Mouse (Mus musculus) gastrocnemius, postnatal 4 days (tissue): ENCODE results near the gene Tacr2. TPM values are rescaled to one million over a fixed set of nuclear protein-coding genes. Genes with fewer than 3 reads are reported as not detected.

Experiments used
- DNase-seq, 2 experiments: peaks; one replicate each; pipeline ENCODE4 v3.0.0; 2021 to 2022; ENCODE audit warnings: low spot score in 2 of 2, mixed read lengths in 2 of 2
- long read RNA-seq, 2 experiments: library from polyadenylated mRNA; stranded (forward); transcript quantifications; one replicate each; pipeline ENCODE4 v2.0.0; 2021
- total RNA-seq, 2 experiments: library from RNA; stranded (reverse); gene quantifications; 2 replicates each; pipeline ENCODE4 v1.2.3; 2021

Tacr2 gene
- total RNA-seq, result not detected
- long read RNA-seq, experiment 1, result 0 reads
- long read RNA-seq, experiment 2, result 0 reads

DNA sequence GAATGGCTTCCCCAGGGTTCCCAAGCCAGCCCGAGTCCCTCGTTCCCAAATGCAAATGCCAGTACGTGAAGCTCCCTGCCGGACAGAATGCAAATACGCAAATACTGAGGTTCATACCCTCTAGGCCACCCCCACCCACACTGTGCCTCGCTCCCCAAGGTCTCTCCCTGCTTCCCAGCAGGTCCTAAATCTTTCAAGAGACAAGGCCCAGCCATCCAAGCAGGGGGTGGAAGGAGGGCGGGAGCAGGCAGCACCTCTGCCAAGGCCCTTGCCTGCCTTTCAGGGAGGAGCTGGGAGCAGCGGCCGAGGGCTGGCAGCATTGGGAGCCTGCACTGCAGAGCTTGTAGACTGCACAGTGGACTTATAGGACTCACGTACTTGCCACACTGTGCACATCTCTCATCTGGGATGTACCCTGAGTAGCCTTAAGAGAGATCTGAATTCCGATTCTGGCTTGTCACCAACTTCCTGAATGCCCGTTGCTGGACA lies at the start of gene Tacr2:
Gene Tacr2, plus strand, starts transcription at position 439 of the 489 bp plus-strand sequence.
- DNase-seq, result no peak

DNA sequence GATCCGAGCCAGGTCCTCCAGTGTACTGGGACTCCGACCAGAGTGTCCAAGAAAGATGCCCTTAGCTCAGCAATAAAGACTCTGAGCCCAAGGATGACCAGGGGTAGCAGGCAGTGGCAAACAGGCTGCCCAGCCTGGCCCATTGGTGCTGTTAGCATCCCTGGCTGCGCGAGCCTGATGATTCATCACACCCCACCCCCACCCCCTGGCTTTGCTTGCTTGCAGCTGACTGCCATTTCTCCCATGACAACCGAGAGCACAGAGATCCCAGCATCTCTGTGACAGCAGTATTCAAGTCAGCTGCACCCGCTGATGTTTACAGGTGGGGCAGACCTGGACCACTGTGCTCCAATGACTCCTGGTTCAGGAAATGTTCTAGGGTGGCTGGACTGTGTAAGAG lies 49.7 kb upstream of the Tacr2 start:
- no peak for DNase-seq

DNA sequence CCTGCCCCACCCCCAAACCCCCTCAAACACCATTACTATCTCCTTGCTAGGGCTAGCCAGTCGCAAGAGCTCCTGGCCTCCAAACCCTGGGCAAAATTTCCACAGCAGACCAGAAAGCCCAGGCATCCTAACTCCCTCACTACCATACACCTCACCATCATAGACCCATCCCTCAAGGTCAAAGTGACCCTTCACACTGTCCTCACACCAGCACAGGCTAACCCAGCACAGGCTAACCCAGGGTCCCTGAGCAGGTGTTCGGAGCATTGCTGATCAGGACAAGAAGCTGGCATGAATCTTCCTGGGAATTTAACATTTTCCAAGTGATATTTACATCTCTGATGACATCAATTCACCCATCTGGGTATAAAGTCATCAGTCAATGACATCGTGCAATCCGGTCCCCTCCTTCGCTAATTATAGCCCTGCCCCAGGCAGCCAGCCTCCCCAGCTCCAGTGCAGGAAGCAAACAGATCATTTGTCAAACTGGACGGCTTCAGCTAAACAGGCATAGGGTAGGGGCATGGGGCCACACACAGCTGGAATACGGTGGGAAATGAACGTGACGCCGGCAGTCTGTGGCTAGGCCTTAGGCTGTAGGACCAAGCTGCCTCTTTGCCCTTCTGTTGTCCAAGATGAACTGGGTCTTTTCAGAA lies 43.9 kb upstream of the Tacr2 start:
- DNase-seq, result no peak

DNA sequence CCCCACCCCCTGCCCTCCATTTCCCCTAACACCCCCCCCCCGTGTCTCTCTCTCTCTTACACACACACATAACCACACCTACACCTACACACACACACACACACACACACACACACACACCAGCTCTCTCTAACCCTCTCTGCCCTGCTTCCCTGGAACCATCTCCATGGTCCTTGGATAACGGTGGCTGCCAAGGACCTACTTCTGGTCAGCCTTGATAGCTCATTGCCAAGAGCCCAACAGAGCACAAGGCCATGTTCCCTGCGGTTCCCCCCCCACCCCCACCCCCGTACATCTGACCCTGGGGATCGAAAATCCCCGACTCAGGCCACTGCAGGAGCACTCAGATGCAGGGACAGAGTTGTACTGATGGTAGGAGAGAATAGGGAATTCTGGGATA lies 40.9 kb upstream of the Tacr2 start:
- DNase-seq, result no peak

DNA sequence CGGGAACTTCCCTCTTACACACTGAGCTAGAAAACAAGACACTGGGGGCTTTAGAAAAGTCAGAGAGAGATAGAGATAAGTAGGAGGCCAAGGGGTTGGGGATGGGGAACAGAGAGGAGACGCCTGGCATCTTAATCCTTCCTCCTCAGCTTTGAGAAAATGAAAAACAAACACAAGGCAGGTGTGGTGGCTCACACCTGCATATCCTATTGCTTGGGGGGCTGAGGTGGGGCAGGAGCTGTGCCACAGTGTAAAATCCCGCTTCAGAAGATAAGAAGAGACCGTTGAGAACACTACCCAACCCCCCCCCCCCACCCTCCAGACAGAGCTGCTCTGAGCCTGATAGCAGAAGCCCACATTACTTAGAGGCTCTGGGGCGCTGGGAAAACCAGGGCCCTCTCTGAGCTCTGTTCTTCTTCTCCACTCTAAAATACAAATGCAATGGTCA lies 37.0 kb upstream of the Tacr2 start:
- no peak for DNase-seq

DNA sequence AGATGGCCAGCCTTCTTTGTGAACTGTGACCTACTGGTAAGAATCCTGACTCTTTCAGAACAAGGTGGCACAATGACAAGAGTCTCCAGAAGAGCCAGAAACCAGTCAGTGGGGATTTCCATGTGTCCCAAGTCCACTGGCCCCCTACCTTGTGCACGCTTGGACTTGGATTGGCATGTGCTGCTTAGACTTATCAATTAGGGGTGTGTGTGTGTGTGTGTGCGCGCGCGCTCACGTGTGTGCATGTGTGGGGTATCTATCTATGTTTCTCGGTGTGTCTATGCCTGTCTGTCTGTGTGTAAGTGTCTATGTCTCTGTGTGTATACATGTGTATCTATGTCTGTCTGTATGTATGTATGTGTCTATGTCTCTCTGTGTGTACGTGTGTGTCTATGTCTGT lies 36.6 kb upstream of the Tacr2 start:
- DNase-seq, result no peak

DNA sequence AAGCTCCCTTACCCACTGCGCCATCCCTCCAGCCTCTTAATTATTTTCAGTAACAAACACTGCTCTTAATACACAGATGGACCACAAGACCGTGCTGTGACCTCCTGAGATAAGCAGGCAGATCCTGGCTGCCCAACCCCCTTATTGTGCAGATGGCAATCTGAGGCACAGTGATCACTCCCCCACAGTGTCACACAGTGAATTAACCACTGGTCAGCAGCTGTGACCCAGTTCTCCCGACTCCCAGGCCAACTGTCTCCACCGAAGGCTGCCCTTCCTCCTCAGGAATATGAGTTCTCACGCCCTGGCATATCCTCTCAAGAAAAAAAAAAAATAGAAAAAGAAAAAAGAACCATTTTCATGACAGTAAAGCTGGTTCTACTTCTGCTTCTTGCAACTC lies 35.6 kb upstream of the Tacr2 start:
- DNase-seq, result no peak

DNA sequence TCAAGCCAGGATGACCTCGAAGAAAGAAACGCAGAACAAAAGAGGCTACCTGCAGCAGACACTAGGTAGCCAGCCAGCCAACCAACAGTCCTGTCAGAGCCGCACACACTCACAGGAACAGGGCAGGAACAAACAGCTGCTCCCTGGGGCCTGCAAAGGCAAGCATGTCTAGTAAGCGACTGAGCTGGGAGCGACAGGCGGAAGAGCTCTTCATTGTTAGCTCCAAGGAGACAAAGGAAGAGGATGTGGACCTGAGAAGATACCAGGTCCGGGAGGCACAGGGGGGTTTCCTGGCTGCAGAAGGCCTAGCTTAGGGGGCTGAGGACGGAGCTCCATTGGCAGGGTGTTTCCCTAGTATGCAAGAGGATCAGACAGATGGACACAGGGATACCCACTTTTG lies 35.0 kb upstream of the Tacr2 start:
- DNase-seq, result no peak

DNA sequence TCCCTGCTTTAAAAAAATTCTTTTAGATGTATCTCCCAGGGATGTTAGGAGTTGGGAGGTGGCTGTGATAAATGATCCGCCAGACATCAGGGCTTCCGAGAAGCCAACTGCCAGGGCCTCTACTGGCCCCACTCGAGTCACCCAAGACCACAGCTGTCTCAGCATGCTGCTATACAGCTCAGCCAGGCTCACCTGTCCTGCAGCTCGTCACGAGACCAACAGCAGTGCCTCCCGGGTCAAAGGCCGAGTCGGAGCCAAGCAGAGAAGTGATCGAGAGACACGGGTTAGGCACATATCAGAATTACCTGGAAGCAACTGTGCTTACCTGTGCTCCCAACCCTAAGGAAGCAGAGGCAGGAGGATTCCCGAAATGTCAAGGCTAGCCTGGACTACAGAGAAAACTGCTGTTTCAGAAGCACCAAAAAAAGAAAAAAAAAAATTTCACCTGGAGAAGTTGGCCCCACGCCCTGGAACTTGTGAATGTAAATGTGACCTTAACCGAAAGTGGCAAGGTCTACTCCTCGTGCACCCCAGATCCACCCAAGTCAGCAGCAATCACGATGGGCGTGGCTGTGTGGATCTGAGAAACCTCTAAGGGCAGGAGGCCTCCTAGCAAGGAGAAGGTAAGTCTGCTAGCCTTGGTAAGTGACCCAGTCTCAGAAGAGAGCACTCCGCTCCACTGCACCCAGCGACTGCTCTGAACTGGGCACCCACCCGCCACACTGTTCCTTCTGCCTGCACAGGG lies 34.0 kb upstream of the Tacr2 start:
- DNase-seq, result no peak

DNA sequence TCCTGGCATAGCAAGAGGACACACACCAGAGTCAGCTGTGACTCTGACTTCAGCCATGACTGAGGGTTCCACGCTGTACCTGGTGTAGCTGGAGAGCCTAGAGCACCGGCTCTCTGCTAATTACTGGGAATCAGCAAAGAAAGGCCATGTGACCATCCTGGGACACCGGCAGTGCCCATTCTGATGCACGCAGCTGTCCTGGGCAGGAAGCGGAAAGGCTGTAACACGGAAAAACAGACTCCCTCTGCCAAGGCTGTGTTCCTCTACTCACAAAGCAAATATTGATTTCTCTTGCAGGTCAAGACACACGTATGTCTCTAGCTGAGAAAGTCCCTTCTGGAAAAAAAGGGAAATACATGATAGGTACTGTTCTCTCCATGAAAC lies 33.5 kb upstream of the Tacr2 start:
- DNase-seq, result no peak

DNA sequence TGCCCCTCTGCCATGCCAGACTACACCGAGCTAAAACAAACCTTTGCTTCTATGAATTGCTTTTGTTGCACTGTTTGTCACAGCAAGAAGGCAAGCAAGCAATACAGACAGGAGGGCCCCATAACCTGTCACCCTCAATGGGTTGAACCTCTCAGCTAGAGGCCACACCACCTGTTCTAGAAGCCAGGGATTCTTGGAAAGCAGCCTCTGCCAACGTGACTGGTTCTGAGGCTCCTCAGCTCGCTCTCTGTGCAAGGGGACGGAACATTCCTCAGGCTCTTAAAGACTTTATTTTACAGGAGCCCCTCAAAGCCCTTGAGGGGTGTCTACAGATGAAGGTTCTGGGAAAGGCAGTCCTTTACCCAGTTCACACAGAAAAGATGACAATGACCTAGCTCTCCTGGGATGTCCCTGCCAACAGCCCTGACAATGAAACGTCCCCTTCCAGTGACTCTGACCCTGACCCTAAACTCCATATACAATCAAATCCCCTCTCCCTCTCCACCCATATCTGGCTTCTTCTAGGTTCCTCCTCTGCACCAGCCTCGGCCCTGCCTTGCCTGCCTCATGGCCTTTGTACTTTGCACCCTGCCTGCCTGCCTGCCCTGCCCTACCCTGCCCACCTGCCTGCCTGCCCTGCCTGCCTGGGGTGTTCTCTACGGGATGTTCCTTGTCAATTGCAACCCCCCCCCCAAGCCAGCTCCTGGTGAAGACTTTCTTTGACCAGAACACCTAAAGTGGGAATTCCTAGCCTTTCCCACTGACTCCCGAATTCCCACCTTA lies 31.3 kb upstream of the Tacr2 start:
- DNase-seq, result no peak

DNA sequence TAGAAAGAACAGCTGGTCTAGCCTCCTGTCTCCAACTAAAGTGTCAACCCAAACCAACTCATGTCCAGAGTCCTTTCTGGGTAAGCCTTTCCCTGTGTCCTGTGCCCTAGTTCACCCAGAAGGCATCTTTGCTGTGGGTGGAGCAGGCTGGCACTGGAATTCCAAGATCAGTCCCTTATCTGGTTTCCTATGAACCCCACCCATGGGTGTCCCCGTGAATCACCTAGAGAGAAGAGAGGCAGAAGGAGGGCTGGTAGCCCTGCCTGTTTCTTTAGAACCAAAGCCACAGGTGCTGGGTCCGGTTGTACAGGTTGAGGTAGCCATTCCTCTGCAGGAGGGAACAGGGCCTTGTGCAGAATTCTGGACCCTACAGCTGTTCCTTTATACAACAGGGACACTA lies 30.6 kb upstream of the Tacr2 start:
- no peak for DNase-seq

DNA sequence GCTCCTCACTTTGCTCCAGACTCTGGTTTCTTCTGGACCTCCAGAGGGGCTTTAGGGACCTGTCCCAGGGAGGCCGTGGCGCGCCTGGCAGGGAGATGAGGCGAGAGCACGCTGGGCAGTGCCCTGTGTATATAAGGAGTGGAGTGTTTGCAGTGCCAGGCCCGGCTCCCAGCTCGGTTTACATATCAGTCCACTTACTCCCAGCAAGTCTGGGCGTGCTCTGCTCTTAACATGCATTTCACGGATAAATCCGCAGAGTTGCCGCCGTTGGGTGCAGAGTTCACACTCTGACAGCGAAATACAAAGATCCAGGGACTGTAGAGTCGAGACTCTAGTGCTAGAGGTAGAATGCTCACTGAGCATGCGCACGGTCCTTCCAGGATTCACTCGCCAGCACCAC lies 29.5 kb upstream of the Tacr2 start:
- DNase-seq, result no peak

DNA sequence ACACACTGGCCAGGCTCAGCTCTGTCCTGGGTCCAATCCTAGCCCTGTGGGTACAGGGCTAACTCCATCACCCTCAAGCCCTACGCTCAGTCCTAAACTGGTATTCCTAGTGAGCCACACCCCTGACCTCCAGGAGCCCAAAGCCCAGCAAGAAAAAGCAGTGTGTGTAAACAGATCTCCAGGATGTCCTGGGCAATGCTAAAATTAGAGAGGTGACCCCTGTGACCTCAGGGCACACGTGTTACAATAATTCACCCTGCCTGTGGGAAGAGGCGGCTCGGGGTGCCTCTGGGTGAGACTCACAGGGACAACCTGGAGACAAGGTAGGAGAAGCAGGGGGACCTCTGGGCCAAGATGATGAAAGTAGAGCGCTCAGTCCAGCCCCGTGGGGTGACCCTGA lies 28.0 kb upstream of the Tacr2 start:
- DNase-seq, result no peak

DNA sequence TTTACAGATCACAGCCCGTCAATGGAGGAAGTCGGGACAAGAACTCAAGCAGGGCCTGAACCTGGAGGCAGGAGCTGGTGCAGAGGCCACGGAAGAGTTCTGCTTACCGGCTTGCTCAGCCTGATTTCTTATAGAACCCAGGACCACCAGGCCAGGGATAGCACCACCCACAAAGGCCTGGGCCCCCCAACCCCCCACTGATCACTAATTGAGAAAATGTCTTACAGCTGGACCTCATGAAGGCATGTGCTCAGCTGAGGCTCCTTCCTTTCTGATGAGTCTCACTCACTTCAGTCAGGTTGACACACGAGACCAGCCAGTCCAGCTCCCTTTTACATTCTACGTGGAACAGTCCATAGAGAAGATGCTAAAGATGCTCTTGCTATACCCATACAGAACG lies 26.4 kb upstream of the Tacr2 start:
- DNase-seq, result no peak

DNA sequence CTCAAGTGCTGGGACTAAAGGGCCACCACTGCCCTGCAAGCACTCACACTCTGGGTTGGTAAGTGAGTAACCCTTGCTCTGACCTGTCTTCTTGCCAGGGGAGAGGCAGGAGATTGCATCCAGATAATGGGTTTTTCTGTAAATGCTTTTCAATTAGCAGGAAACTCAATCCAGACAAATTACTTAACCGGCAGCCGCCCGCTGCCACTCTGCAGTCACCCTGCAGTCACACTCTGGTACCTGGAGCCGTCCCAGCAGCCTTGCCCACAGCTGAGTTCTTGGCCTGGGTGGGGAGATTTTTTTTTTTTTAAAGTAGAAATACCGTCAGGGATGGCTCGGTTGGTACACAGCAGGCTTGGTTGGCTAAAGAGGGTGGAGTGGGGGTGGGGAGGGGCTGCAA lies 24.1 kb upstream of the Tacr2 start:
- DNase-seq, result no peak

DNA sequence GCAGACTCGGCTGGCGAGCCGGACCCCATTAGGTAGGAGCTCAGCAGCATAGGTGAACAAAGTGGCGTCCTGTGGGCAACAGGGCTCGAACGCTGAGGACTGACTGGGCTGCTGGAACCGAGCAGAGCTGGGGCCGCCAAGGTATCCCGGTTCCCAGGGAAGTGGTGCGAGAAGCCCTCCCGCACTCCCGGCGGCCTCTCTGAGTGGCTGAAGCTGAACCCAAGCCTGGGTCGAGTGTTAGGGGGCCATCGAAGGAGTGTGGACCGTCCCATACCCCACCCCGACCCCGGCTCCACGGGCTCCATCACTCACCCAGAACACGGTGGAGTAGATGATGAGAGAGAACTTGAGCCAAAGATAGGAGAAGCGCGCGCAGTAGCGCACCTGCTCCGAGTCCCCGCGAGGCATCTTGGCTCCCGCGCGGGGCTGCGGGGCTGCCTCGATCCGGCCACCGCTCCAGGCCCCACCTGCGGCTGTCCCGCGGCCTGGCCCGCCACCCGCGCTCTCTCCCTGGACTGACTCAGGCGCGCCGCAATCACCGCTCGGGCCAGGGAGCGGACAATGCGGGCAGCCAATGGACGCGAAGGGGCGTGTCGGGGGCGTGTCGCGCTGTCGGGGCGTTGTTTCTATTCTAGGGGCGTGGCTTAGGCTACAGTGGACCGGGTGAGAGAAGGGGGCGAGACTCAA lies 21.4 kb upstream of the Tacr2 start, which contains the start of gene Tspan15:
Gene Tspan15, minus strand, starts transcription at position 544 of the 687 bp plus-strand sequence.
- DNase-seq, result peak; percentile 74 to 90

DNA sequence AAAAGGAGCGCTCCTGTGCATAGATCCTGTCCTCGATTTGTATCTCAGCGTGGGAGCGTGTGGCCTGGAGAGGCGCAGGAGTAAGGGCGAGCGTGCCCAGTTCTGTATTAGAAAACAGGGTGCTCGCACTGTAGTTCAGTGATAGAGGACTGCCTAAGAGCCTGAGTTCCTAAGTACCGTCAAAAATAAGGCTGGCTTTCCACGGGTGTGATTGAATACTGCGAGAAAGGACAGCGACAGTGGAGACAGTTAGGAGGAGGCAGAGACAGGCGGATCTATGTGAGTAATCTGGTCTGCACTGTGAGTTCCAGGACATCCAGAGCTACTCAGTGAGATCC lies 20.9 kb upstream of the Tacr2 start:
- no peak for DNase-seq

DNA sequence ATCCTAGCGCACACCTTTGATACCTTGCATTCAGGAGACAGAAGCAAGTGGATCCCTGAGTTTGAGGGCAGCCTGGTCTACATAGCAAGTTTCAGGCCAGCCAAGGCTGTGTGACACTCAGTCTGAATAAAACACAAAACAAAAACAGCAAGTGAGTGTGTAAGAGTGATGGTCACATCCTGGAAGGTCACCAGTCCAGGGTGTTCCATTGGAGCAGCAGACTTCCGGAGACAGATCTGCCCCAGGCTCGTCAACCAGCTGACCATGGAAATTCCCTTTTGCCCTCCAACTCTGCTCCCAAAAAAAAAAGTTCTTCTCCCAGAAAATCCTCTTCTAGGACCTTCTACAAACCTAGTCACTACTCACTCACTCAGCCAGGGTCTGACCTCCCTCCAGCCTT lies 20.4 kb upstream of the Tacr2 start:
- no peak for DNase-seq

DNA sequence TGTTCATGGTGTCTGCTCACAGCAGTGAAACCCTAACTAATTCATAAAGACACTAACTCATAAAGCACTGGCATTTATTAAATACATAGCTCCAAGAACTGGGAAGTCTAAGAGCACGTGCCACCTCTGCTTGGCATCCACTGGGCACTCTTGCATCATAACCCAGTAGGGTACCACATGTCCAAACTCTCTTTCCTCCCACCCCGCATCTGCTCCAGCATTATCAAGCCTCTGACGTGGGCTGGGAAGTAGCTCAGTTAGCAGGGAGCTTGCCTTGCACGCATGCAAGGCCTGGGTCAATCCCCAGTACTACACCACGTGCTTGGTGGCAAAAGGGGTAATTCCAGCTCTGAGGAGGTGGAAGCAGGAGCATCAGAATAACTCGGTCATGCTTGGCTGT lies 16.1 kb upstream of the Tacr2 start:
- no peak for DNase-seq

DNA sequence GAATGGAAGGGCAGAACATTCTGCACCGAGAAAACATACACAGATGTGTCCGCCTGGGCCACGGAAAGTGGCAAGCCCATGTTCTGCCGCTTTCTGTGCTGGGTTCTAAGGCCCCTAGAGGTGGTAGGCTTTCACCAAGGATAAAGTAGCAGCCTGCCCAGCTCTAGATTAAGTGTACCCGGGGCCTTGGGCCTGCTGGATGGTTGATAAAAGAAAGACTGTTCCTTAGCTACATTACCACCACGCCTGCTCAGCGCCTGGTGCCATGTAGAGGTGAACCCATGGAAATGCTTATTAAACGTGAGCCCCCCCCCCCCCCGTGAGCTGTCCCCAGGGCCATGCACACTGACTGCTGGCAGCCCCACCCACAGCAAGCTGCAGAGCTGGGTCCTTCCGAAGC lies 15.0 kb upstream of the Tacr2 start:
- DNase-seq, result no peak
